Mouse (Mus musculus) CH12.LX (cell line): Measurements from ENCODE around the gene Zbtb25. TPM values are rescaled to one million over a fixed set of nuclear protein-coding genes. Genes with fewer than 3 reads are reported as not detected.

ENCODE experiments used
- DNase-seq: peaks from one replicate; pipeline ENCODE4 v3.0.0-alpha.2; 2013; ENCODE audit errors: extremely low read depth
- H3K27ac ChIP-seq: 2 replicates; pipeline ENCODE4 v1.5.1; 2012; ENCODE audit warnings: low read depth, mild to moderate bottlenecking, control low read depth, moderate library complexity; ENCODE audit not compliant: insufficient read depth
- H3K27me3 ChIP-seq: replicated peaks from 2 replicates; pipeline ENCODE3; 2012; ENCODE audit warnings: inconsistent platforms
- H3K36me3 ChIP-seq, 2 experiments: replicated peaks in 1 of 2; 2 replicates each; pipeline versions ENCODE3 to v1.6.1; 2012; ENCODE audit warnings: inconsistent platforms in 1 of 2, low read length in 1 of 2, mild to moderate bottlenecking in 1 of 2, mixed read lengths in 1 of 2, moderate library complexity in 1 of 2; ENCODE audit not compliant: control insufficient read depth in 1 of 2, insufficient read depth in 1 of 2
- H3K4me1 ChIP-seq, 2 experiments: 2 replicates each; pipeline ENCODE4 v1.6.1; 2012; ENCODE audit warnings: inconsistent platforms in 1 of 2, moderate library complexity in 1 of 2; ENCODE audit not compliant: insufficient read depth in 2 of 2, control insufficient read depth in 1 of 2
- H3K4me2 ChIP-seq: 2 replicates; pipeline ENCODE4 v1.6.1; 2012; ENCODE audit warnings: low read depth, mild to moderate bottlenecking, control low read depth; ENCODE audit not compliant: poor library complexity, insufficient read depth, severe bottlenecking
- H3K4me3 ChIP-seq, 3 experiments: fragments of 150-350 bp in 1 of 3; sonication (generic) in 1 of 3; replicated peaks in 1 of 3; 2 replicates each; pipeline versions ENCODE3 to v1.5.1; 2011 to 2012; ENCODE audit warnings: low read depth in 2 of 3, low read length in 2 of 3, mild to moderate bottlenecking in 2 of 3, moderate library complexity in 2 of 3, control low read depth in 1 of 3, improper control_type of control experiment in 1 of 3, inconsistent platforms in 1 of 3, mixed read lengths in 1 of 3; ENCODE audit not compliant: poor library complexity in 1 of 3
- H3K79me2 ChIP-seq: replicated peaks from 2 replicates; pipeline ENCODE4 v1.6.1; 2012; ENCODE audit warnings: mild to moderate bottlenecking, moderate library complexity; ENCODE audit not compliant: control insufficient read depth, poor library complexity, insufficient read depth, severe bottlenecking; ENCODE audit errors: extremely low read depth
- H3K9ac ChIP-seq: 2 replicates; pipeline ENCODE4 v1.6.1; 2012; ENCODE audit warnings: low read depth, mild to moderate bottlenecking, control low read depth, moderate library complexity; ENCODE audit not compliant: insufficient read depth
- H3K9me3 ChIP-seq: replicated peaks from 2 replicates; pipeline ENCODE3; 2012; ENCODE audit warnings: low read length, inconsistent platforms, mixed read lengths
- BHLHE40 ChIP-seq: IDR thresholded peaks from 2 replicates; pipeline ENCODE4 v1.6.1; 2011; ENCODE audit warnings: mild to moderate bottlenecking, low read depth, low read length, improper control_type of control experiment
- CHD1 ChIP-seq: IDR thresholded peaks from 2 replicates; pipeline ENCODE4 v1.6.1; 2012; ENCODE audit warnings: low read depth, low read length, improper control_type of control experiment, inconsistent platforms
- CHD2 ChIP-seq: IDR thresholded peaks from 2 replicates; pipeline ENCODE4 v1.6.1; 2011; ENCODE audit warnings: low read length, improper control_type of control experiment
- CTCF ChIP-seq, 2 experiments: IDR thresholded peaks in 1 of 2; conservative IDR thresholded peaks in 1 of 2; 2 replicates each; pipeline ENCODE4 v1.5.1; 2011 to 2012; ENCODE audit warnings: low read depth in 2 of 2, low read length in 2 of 2, improper control_type of control experiment in 1 of 2, inconsistent platforms in 1 of 2, mild to moderate bottlenecking in 1 of 2, moderate library complexity in 1 of 2
- E2F4 ChIP-seq: IDR thresholded peaks from 2 replicates; pipeline ENCODE4 v1.6.1; 2011; ENCODE audit warnings: low read depth, low read length, improper control_type of control experiment; ENCODE audit not compliant: insufficient replicate concordance
- ELF1 ChIP-seq: IDR thresholded peaks from 2 replicates; pipeline ENCODE4 v1.6.1; 2014; ENCODE audit warnings: low read depth, mild to moderate bottlenecking, inconsistent platforms, low read length, improper control_type of control experiment
- EP300 ChIP-seq: IDR thresholded peaks from 2 replicates; pipeline ENCODE4 v1.6.1; 2011; ENCODE audit warnings: low read length, improper control_type of control experiment
- ETS1 ChIP-seq: conservative IDR thresholded peaks from 2 replicates; pipeline ENCODE4 v1.6.1; 2012; ENCODE audit warnings: low read depth, mild to moderate bottlenecking, inconsistent platforms, low read length, improper control_type of control experiment, moderate library complexity
- GABPA ChIP-seq: IDR thresholded peaks from 2 replicates; pipeline ENCODE4 v1.6.1; 2012; ENCODE audit warnings: low read depth, low read length, improper control_type of control experiment, inconsistent platforms; ENCODE audit not compliant: insufficient replicate concordance
- HCFC1 ChIP-seq: IDR thresholded peaks from 2 replicates; pipeline ENCODE4 v1.6.1; 2012; ENCODE audit warnings: low read depth, mild to moderate bottlenecking, inconsistent platforms, low read length, improper control_type of control experiment
- IRF4 ChIP-seq: IDR thresholded peaks from 2 replicates; pipeline ENCODE4 v1.6.1; 2014; ENCODE audit warnings: low read depth, mild to moderate bottlenecking, inconsistent platforms, low read length, improper control_type of control experiment
- JUN ChIP-seq: IDR thresholded peaks from 2 replicates; pipeline ENCODE4 v1.6.1; 2011; ENCODE audit warnings: low read depth, mild to moderate bottlenecking, low read length, improper control_type of control experiment, moderate library complexity; ENCODE audit not compliant: insufficient read depth
- JUND ChIP-seq: conservative IDR thresholded peaks from 2 replicates; pipeline ENCODE4 v1.6.1; 2011; ENCODE audit warnings: low read depth, low read length, improper control_type of control experiment
- KAT2A ChIP-seq: IDR thresholded peaks from 2 replicates; pipeline ENCODE4 v1.6.1; 2012; ENCODE audit warnings: low read length, improper control_type of control experiment, inconsistent platforms; ENCODE audit not compliant: insufficient replicate concordance
- MAFK ChIP-seq: IDR thresholded peaks from 2 replicates; pipeline ENCODE4 v1.6.1; 2011; ENCODE audit warnings: low read length, improper control_type of control experiment; ENCODE audit not compliant: insufficient replicate concordance
- MAX ChIP-seq: IDR thresholded peaks from 2 replicates; pipeline ENCODE4 v1.6.1; 2011; ENCODE audit warnings: low read length, improper control_type of control experiment
- MAZ ChIP-seq: IDR thresholded peaks from 2 replicates; pipeline ENCODE4 v1.6.1; 2012; ENCODE audit warnings: low read depth, mild to moderate bottlenecking, inconsistent platforms, low read length, improper control_type of control experiment, moderate library complexity
- MEF2A ChIP-seq: IDR thresholded peaks from 2 replicates; pipeline ENCODE4 v1.6.1; 2014; ENCODE audit warnings: low read depth, mild to moderate bottlenecking, inconsistent platforms, low read length, improper control_type of control experiment, borderline replicate concordance
- MXI1 ChIP-seq: IDR thresholded peaks from 2 replicates; pipeline ENCODE4 v1.6.1; 2011; ENCODE audit warnings: mild to moderate bottlenecking, low read depth, low read length, improper control_type of control experiment
- MYC ChIP-seq: IDR thresholded peaks from 2 replicates; pipeline ENCODE4 v1.6.1; 2011; ENCODE audit warnings: low read depth, mild to moderate bottlenecking, improper control_type of control experiment, low read length
- NELFE ChIP-seq: IDR thresholded peaks from 2 replicates; pipeline ENCODE4 v1.6.1; 2011; ENCODE audit warnings: low read depth, low read length, improper control_type of control experiment
- NRF1 ChIP-seq: IDR thresholded peaks from 2 replicates; pipeline ENCODE4 v1.6.1; 2014; ENCODE audit warnings: low read depth, mild to moderate bottlenecking, inconsistent platforms, low read length, improper control_type of control experiment, moderate library complexity
- PAX5 ChIP-seq: IDR thresholded peaks from 2 replicates; pipeline ENCODE4 v1.6.1; 2012; ENCODE audit warnings: low read length, inconsistent platforms, mixed read lengths
- POLR2A ChIP-seq: IDR thresholded peaks from 2 replicates; pipeline ENCODE4 v1.6.1; 2011; ENCODE audit warnings: low read depth, mild to moderate bottlenecking, improper control_type of control experiment, low read length
- POLR2AphosphoS2 ChIP-seq: IDR thresholded peaks from 2 replicates; pipeline ENCODE4 v1.6.1; 2011; ENCODE audit warnings: low read depth, low read length, improper control_type of control experiment
- RAD21 ChIP-seq: IDR thresholded peaks from 2 replicates; pipeline ENCODE4 v1.6.1; 2011; ENCODE audit warnings: low read depth, mild to moderate bottlenecking, low read length, improper control_type of control experiment, moderate library complexity
- RCOR1 ChIP-seq: conservative IDR thresholded peaks from 2 replicates; pipeline ENCODE4 v1.6.1; 2012; ENCODE audit warnings: low read depth, mild to moderate bottlenecking, inconsistent platforms, low read length, improper control_type of control experiment
- SIN3A ChIP-seq: IDR thresholded peaks from 2 replicates; pipeline ENCODE4 v1.6.1; 2012; ENCODE audit warnings: low read length, improper control_type of control experiment, inconsistent platforms
- SMC3 ChIP-seq: IDR thresholded peaks from 2 replicates; pipeline ENCODE4 v1.6.1; 2011; ENCODE audit warnings: low read depth, low read length, improper control_type of control experiment
- TCF12 ChIP-seq: IDR thresholded peaks from 2 replicates; pipeline ENCODE4 v1.6.1; 2014; ENCODE audit warnings: low read depth, mild to moderate bottlenecking, inconsistent platforms, low read length, improper control_type of control experiment
- UBTF ChIP-seq: IDR thresholded peaks from 2 replicates; pipeline ENCODE4 v1.6.1; 2012; ENCODE audit warnings: low read depth, mild to moderate bottlenecking, inconsistent platforms, low read length, improper control_type of control experiment, moderate library complexity
- USF1 ChIP-seq: IDR thresholded peaks from 2 replicates; pipeline ENCODE4 v1.6.1; 2014; ENCODE audit warnings: low read depth, mild to moderate bottlenecking, inconsistent platforms, low read length, improper control_type of control experiment
- USF2 ChIP-seq: conservative IDR thresholded peaks from 2 replicates; pipeline ENCODE4 v1.6.1; 2011; ENCODE audit warnings: low read depth, low read length, improper control_type of control experiment
- ZC3H11A ChIP-seq: IDR thresholded peaks from 2 replicates; pipeline ENCODE4 v1.6.1; 2012; ENCODE audit warnings: low read depth, mild to moderate bottlenecking, inconsistent platforms, low read length, improper control_type of control experiment
- ZKSCAN1 ChIP-seq: IDR thresholded peaks from 2 replicates; pipeline ENCODE4 v1.6.1; 2012; ENCODE audit warnings: low read depth, inconsistent platforms, low read length, improper control_type of control experiment, borderline replicate concordance
- ZMIZ1 ChIP-seq: IDR thresholded peaks from 2 replicates; pipeline ENCODE4 v1.6.1; 2012; ENCODE audit warnings: low read depth, mild to moderate bottlenecking, inconsistent platforms, low read length, improper control_type of control experiment
- ZNF384 ChIP-seq: IDR thresholded peaks from 2 replicates; pipeline ENCODE4 v1.6.1; 2012; ENCODE audit warnings: low read depth, low read length, improper control_type of control experiment, inconsistent platforms
- dilution Hi-C: fragments of 300-500 bp; cut with MboI; formaldehyde crosslinking; loops from 2 replicates; pipeline ENCODE4 v1.14.3; 2020; ENCODE audit warnings: low sequenced_read_pairs; ENCODE audit not compliant: extremely low pct_unique_long_range_greater_than_20kb, extremely low pct_ligation_motif_present
- in situ Hi-C: fragments of 300-500 bp; cut with MboI; formaldehyde crosslinking; loops from 3 replicates; pipeline ENCODE4 v1.14.3; 2019; ENCODE audit warnings: low sequenced_read_pairs, low pct_ligation_motif_present, low pct_unique_long_range_greater_than_20kb, mixed read lengths
- polyA plus RNA-seq: library from polyadenylated mRNA; unstranded; fragments of >175 nt; gene quantifications from 2 replicates; pipeline ENCODE4 v1.2.1, GENCODE M21; 2012; ENCODE audit warnings: low read depth; ENCODE audit not compliant: insufficient read length
- total RNA-seq, 2 experiments: library from RNA; depleted of rRNA; stranded (reverse); fragments of 300-350 nt in 1 of 2; fragments of >200 nt in 1 of 2; gene quantifications; 2 replicates each; pipeline ENCODE4 v1.2.3; 2012 to 2014

The Zbtb25 gene
- total and polyA plus RNA-seq, 3 experiments: 7.2 to 18.7 (median 7.3) TPM

GRCm38 (mm10) chr12:76318282-76319212, 50.9 kb downstream of the Zbtb25 start:
- peak overlapping the region; percentile 52; the same call in 1 of the 2 replicates for H3K4me2 ChIP-seq
- peak overlapping the region in 1 of 3 experiments; percentile 30 for H3K4me3 ChIP-seq
- TF ChIP-seq CHD2 (peak; percentile 71), NELFE (peak; percentile 41), IRF4 (peak; percentile 91), CHD1 (no peak; the same call in 1 of the 2 replicates), GABPA (no peak), SMC3 (no peak), MAZ (peak; percentile 67; the same call in 1 of the 2 replicates), MEF2A (peak; percentile 75), ZKSCAN1 (no peak), SIN3A (peak; percentile 44), USF2 (no peak), EP300 (peak; percentile 90), JUND (peak; percentile 53; the same call in 1 of the 2 replicates), PAX5 (no peak), RAD21 (no peak), JUN (0 out of 2 replicates have a peak, but pooled peaks have one; percentile 18), TCF12 (peak; percentile 53; the same call in 1 of the 2 replicates), ZMIZ1 (no peak), MAX (peak; percentile 25; the same call in 1 of the 2 replicates), KAT2A (no peak), UBTF (no peak), POLR2A (no peak), HCFC1 (peak; percentile 41; the same call in 1 of the 2 replicates), NRF1 (no peak), MXI1 (no peak), E2F4 (0 out of 2 replicates have a peak, but pooled peaks have one; percentile 44), RCOR1 (peak; percentile 81), CTCF (conservative IDR thresholded peaks at IDR 0.05 in 1 of 2, IDR thresholded peaks at IDR 0.05 in 1 of 2; ENCODE audit: low read depth in 2 of 2, low read length in 2 of 2) (no peak), POLR2AphosphoS2 (no peak), ELF1 (peak; percentile 73), MYC (0 out of 2 replicates have a peak, but pooled peaks have one; percentile 33), BHLHE40 (peak; percentile 24; the same call in 1 of the 2 replicates), ZC3H11A (no peak), ZNF384 (no peak), USF1 (no peak), MAFK (no peak), ETS1 (peak; percentile 57)

More at GRCm38 (mm10) chr12:76318282-76319212, 50.9 kb downstream of the Zbtb25 start:
- Histone ChIP-seq H3K4me1 (peaks cover 13 to 35% of the 10 kb centered on the region in 2 experiments), H3K27ac (peak overlapping the region; percentile 81), H3K9me3 (no peaks in the 10 kb centered on the region), H3K27me3 (no peaks in the 10 kb centered on the region), H3K9ac (peak overlapping the region; percentile 14), H3K79me2 (no peaks in the 10 kb centered on the region), H3K36me3 (peaks cover 56 to 90% of the 10 kb centered on the region in 2 experiments)
- in situ Hi-C loops (no loop called here), dilution Hi-C loops (no loop called here)
- peak; percentile 92 for DNase-seq
